Mouse (Mus musculus): Measurements from ENCODE around the gene Spty2d1. TPM values are rescaled to one million over a fixed set of nuclear protein-coding genes. Genes with fewer than 3 reads are reported as not detected.

The Spty2d1 gene
- total RNA-seq (2012; rRNA removed): 14.9 and 15.1 TPM in 2 replicates
- polyA plus RNA-seq (2012; ENCODE audit: insufficient read depth in 1 of 2, insufficient read length in 2 of 2, low read depth in 1 of 2, low replicate concordance in 2 of 2, missing spikeins in 1 of 2): 10 to 100 TPM; 14.4 to 36.9 TPM

DNA sequence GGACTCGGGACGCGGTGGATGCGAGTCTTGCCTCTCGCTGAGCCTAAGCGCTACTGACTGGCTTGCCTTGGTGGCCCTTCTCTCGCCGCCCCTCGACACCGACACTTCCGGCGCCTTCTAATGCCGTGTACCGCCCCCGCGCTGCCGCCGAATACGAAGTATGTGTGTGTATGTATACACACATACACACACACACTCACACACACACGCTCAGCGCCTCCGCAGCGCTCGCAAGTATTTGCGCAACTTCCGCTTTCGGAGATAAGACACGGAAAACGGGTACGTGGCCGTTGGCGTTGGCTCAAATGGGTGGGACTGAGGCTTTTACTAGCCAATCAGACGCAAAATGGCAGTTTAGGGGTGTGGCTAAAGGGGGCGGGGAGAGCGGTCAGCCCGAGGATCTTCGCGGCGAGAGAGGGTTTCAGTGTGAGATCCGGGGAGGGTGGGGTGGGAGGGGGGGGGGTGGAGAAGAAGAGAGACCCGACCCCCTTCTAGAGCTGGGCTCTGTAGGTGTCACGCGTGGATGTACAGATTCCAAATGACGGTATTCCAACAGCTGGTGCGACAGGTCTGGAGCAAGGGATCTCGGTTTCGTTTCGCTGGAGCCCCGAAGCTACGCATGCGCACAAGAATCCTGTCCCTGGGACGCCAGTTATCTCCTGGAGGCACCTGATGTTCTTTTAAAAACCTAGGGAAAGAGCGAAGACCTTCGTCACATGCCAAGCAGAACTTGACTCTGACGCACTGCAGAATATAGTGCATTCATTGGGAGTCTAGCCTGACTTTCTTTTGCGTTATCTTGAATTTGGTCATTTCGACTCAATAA is at the start of gene Spty2d1:
Spty2d1 (minus strand) TSS at position 244 of the 826 bp plus-strand sequence.
- peak within 1 kb of the TSS; percentile 89 for H3K27ac ChIP-seq (ENCODE audit: control insufficient read depth, low read depth, low read length)
- peaks cover 25% of the 10 kb centered on the region for H3K79me2 ChIP-seq (ENCODE audit: control insufficient read depth, insufficient read depth, low read length, poor library complexity)
- DNase-seq (ENCODE audit: low read depth, low spot score): peak; percentile 100
- H3K27me3 ChIP-seq (ENCODE audit: control insufficient read depth in 1 of 2, insufficient read depth in 2 of 2, low read length in 2 of 2): no peaks in the 10 kb centered on the region
- peaks cover 0 to 10% of the 10 kb centered on the region in 2 experiments; a peak in 2 of 4 replicates for H3K36me3 ChIP-seq (ENCODE audit: control insufficient read depth in 1 of 2, insufficient read depth in 2 of 2, low read length in 2 of 2)
- peak within 1 kb of the TSS; percentile 81 for H3K9ac ChIP-seq (ENCODE audit: control insufficient read depth, low read depth, low read length, poor library complexity, severe bottlenecking)
- peak within 1 kb of the TSS; percentile 78 to 81 for H3K4me3 ChIP-seq (ENCODE audit: control insufficient read depth in 1 of 2, insufficient read depth in 1 of 2, low read depth in 2 of 2, low read length in 2 of 2)
- H3K4me1 ChIP-seq (ENCODE audit: control insufficient read depth in 1 of 2, insufficient read depth in 2 of 2, low read length in 2 of 2): peaks cover 4 to 10% of the 10 kb centered on the region in 2 experiments; a peak in 3 of 4 replicates
- H3K9me3 ChIP-seq (replicated peaks; ENCODE audit: insufficient read depth, low read length): no peaks in the 10 kb centered on the region
- peak; percentile 98 for TF ChIP-seq ETS1 (IDR thresholded peaks at IDR 0.05; ENCODE audit: low read depth, low read length)
- peak; percentile 97 for TF ChIP-seq POLR2AphosphoS2 (IDR thresholded peaks at IDR 0.05; ENCODE audit: low read length)
- no peak for TF ChIP-seq USF2 (IDR thresholded peaks at IDR 0.05; ENCODE audit: borderline replicate concordance in 1 of 2, insufficient read depth in 1 of 2, low read depth in 1 of 2, low read length in 2 of 2)
- peak; percentile 95 for TF ChIP-seq ELF1 (IDR thresholded peaks at IDR 0.05; ENCODE audit: low read depth, low read length)
- TF ChIP-seq CHD2 (IDR thresholded peaks at IDR 0.05; ENCODE audit: low read length): no peak
- TF ChIP-seq ZMIZ1 (IDR thresholded peaks at IDR 0.05; ENCODE audit: low read depth, low read length): peak; percentile 96
- no peak for TF ChIP-seq ZNF384 (IDR thresholded peaks at IDR 0.05; ENCODE audit: low read depth, low read length)
- TF ChIP-seq E2F4 (IDR thresholded peaks at IDR 0.05; ENCODE audit: borderline replicate concordance, low read depth, low read length): no peak
- peak; percentile 95 for TF ChIP-seq HCFC1 (IDR thresholded peaks at IDR 0.05; ENCODE audit: low read depth, low read length)
- TF ChIP-seq POLR2A (IDR thresholded peaks at IDR 0.05; ENCODE audit: control insufficient read depth in 1 of 2, insufficient read depth in 1 of 2, low read depth in 1 of 2, low read length in 2 of 2, poor library complexity in 1 of 2): peak; percentile 94 to 99
- TF ChIP-seq ZKSCAN1 (IDR thresholded peaks at IDR 0.05; ENCODE audit: low read depth, low read length): no peak
- peak; percentile 88 for TF ChIP-seq TBP (IDR thresholded peaks at IDR 0.05; ENCODE audit: low read depth, low read length)
- TF ChIP-seq RAD21 (IDR thresholded peaks at IDR 0.05; ENCODE audit: low read depth, low read length): no peak
- peak; percentile 45; the same call in 1 of the 2 replicates for TF ChIP-seq GABPA (IDR thresholded peaks at IDR 0.05; ENCODE audit: low read depth, low read length)
- TF ChIP-seq TAL1 (IDR thresholded peaks at IDR 0.05; ENCODE audit: low read length): peak; percentile 83
- TF ChIP-seq MAFK (IDR thresholded peaks at IDR 0.05; ENCODE audit: borderline replicate concordance, low read depth, low read length): no peak; the same call in 1 of the 2 replicates
- TF ChIP-seq GATA1 (IDR thresholded peaks at IDR 0.05; ENCODE audit: low read depth, low read length): peak; percentile 93
- TF ChIP-seq ZC3H11A (IDR thresholded peaks at IDR 0.05; ENCODE audit: low read depth, low read length): no peak; the same call in none of the 2 replicates
- TF ChIP-seq MYC (IDR thresholded peaks at IDR 0.05; ENCODE audit: low read depth, low read length): peak; percentile 77
- TF ChIP-seq POLR2AphosphoS5 (IDR thresholded peaks at IDR 0.05; ENCODE audit: borderline replicate concordance, low read depth, low read length): no peak; the same call in 1 of the 2 replicates
- no peak for TF ChIP-seq CHD1 (IDR thresholded peaks at IDR 0.05; ENCODE audit: low read depth, low read length)
- TF ChIP-seq CTCF (IDR thresholded peaks at IDR 0.05 in 2 of 3, conservative IDR thresholded peaks at IDR 0.05 in 1 of 3; ENCODE audit: control insufficient read depth in 1 of 3, insufficient read depth in 1 of 3, low read depth in 2 of 3, low read length in 3 of 3, poor library complexity in 1 of 3, severe bottlenecking in 1 of 3): no peak
- TF ChIP-seq SIN3A (IDR thresholded peaks at IDR 0.05; ENCODE audit: low read length): peak; percentile 99
- TF ChIP-seq USF1 (IDR thresholded peaks at IDR 0.05; ENCODE audit: low read depth, low read length): peak; percentile 73
- TF ChIP-seq MYB (IDR thresholded peaks at IDR 0.05; ENCODE audit: low read depth, low read length): peak; percentile 92
- peak; percentile 49 to 89; a peak in 3 of 4 replicates for TF ChIP-seq EP300 (IDR thresholded peaks at IDR 0.05; ENCODE audit: low read depth in 1 of 2, low read length in 2 of 2)
- peak; percentile 81 for TF ChIP-seq MEF2A (IDR thresholded peaks at IDR 0.05; ENCODE audit: extremely low read depth, insufficient replicate concordance, low read depth, low read length, poor library complexity, severe bottlenecking)
- no peak for TF ChIP-seq SMC3 (IDR thresholded peaks at IDR 0.05; ENCODE audit: low read depth, low read length)
- peak; percentile 16; the same call in 1 of the 2 replicates for TF ChIP-seq RCOR1 (IDR thresholded peaks at IDR 0.05; ENCODE audit: low read depth, low read length)
- peak; percentile 75 for TF ChIP-seq TCF12 (IDR thresholded peaks at IDR 0.05; ENCODE audit: low read depth, low read length)
- peak; percentile 82 for TF ChIP-seq MAX (IDR thresholded peaks at IDR 0.05; ENCODE audit: low read length)
- TF ChIP-seq JUND (IDR thresholded peaks at IDR 0.05; ENCODE audit: low read depth, low read length): no peak
- peak; percentile 63; the same call in 1 of the 2 replicates for TF ChIP-seq BHLHE40 (IDR thresholded peaks at IDR 0.05; ENCODE audit: borderline replicate concordance, low read depth, low read length)
- TF ChIP-seq MXI1 (IDR thresholded peaks at IDR 0.05; ENCODE audit: low read depth, low read length): peak; percentile 94
- TF ChIP-seq MAZ (IDR thresholded peaks at IDR 0.05; ENCODE audit: low read depth, low read length): peak; percentile 96
